Mouse (Mus musculus) testis, adult 2 months (tissue): ENCODE results near the gene Nsd2. TPM values are rescaled to one million over a fixed set of nuclear protein-coding genes. Genes with fewer than 3 reads are reported as not detected.

Experiments used
- H3K27ac ChIP-seq: fragments of 200-500 bp; 2 replicates; pipeline ENCODE4 v1.5.1; 2012; ENCODE audit warnings: low read depth, low read length; ENCODE audit not compliant: control insufficient read depth, insufficient read depth
- H3K27me3 ChIP-seq: fragments of 200-500 bp; 2 replicates; pipeline ENCODE4 v1.6.1; 2012; ENCODE audit warnings: mild to moderate bottlenecking, low read length, moderate library complexity; ENCODE audit not compliant: control insufficient read depth, insufficient read depth
- H3K36me3 ChIP-seq: fragments of 200-500 bp; 2 replicates; pipeline ENCODE4 v1.6.1; 2012; ENCODE audit warnings: mild to moderate bottlenecking, low read length; ENCODE audit not compliant: control insufficient read depth, insufficient read depth
- H3K4me1 ChIP-seq: fragments of 200-500 bp; 2 replicates; pipeline ENCODE4 v1.6.1; 2012; ENCODE audit warnings: low read length; ENCODE audit not compliant: control insufficient read depth, insufficient read depth
- H3K4me3 ChIP-seq: fragments of 200-500 bp; 2 replicates; pipeline ENCODE4 v1.5.1; 2012; ENCODE audit warnings: low read depth, mild to moderate bottlenecking, low read length, moderate library complexity, mixed read lengths; ENCODE audit not compliant: control insufficient read depth
- CTCF ChIP-seq: fragments of 200-500 bp; IDR thresholded peaks from 2 replicates; pipeline ENCODE4 v1.5.1; 2012; ENCODE audit warnings: low read depth, mild to moderate bottlenecking, inconsistent platforms, low read length, moderate library complexity; ENCODE audit not compliant: control insufficient read depth, insufficient read depth, insufficient replicate concordance
- POLR2A ChIP-seq: fragments of 200-500 bp; IDR thresholded peaks from 2 replicates; pipeline ENCODE4 v1.6.1; 2012; ENCODE audit warnings: low read depth, mild to moderate bottlenecking, inconsistent platforms, low read length, moderate library complexity; ENCODE audit not compliant: control insufficient read depth
- polyA plus RNA-seq: library from polyadenylated mRNA; depleted of rRNA; stranded (reverse); fragments of >200 nt; gene quantifications from 2 replicates; pipeline ENCODE4 v1.2.3, GENCODE M21; 2012

Gene Nsd2
- polyA plus RNA-seq, 1 experiment: 54.5 TPM

- Histone ChIP-seq H3K4me1 (peaks cover 13% of the 10 kb centered on the region), H3K36me3 (no peaks in the 10 kb centered on the region), H3K4me3 (no peak overlapping the region), H3K27me3 (no peaks in the 10 kb centered on the region), H3K27ac (no peak overlapping the region)
- no peak for TF ChIP-seq POLR2A
- no peak for TF ChIP-seq CTCF
These were observed 1.9 kb downstream of the Nsd2 start for GRCm38 (mm10) chr5:33822456-33822855.

DNA sequence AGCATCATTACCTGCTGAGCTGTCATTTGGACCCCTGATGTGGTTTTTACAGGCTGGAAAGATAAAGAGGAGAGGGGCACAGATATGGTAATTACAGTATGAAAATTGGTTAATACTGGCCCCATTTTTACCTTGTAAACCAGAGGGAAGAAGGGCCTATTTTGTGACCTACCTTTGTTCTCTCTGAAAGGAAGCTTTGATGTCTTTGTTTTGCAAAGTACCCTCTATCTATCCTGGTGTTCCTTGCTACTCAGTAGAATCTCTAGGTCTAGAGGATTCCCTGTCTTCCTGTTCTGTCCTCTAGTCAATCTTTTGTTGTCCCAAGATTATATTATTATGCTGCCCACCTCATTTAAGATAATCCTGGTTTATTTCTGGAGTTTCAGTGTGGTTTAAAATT lies 5.5 kb downstream of the Nsd2 start:
- Histone ChIP-seq H3K4me3 (no peak overlapping the region), H3K36me3 (no peaks in the 10 kb centered on the region), H3K27me3 (no peaks in the 10 kb centered on the region), H3K27ac (no peak overlapping the region), H3K4me1 (no peaks in the 10 kb centered on the region; the same call in 1 of the 2 replicates)
- TF ChIP-seq CTCF (no peak), POLR2A (no peak)

GRCm38 (mm10) chr5:33828107-33828506 lies 7.6 kb downstream of the Nsd2 start:
- no peak overlapping the region for H3K4me3 ChIP-seq
- TF ChIP-seq POLR2A (no peak), CTCF (no peak)
- no peaks in the 10 kb centered on the region for H3K4me1 ChIP-seq
- no peaks in the 10 kb centered on the region for H3K27me3 ChIP-seq
- H3K27ac ChIP-seq: no peak overlapping the region
- H3K36me3 ChIP-seq: no peaks in the 10 kb centered on the region

DNA sequence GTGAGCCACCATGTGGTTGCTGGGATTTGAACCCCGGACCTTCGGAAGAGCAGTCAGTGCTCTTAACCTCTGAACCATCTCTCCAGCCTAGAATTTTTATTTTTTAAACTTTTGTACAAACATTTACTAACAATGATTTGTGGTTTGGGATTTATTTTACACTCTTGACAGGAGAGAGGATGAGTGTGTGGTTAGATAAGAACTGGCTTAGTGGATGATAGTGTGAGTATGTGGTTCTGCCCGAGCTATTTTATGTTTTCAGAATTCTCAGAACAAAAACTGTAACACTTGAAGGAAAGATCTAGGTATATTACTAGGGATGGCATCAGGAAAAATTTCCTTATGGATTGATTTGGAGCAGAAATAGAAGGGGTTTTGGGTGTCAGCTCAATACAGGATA lies 9.4 kb downstream of the Nsd2 start:
- Histone ChIP-seq H3K36me3 (no peaks in the 10 kb centered on the region), H3K27ac (no peak overlapping the region), H3K4me1 (no peaks in the 10 kb centered on the region), H3K27me3 (no peaks in the 10 kb centered on the region), H3K4me3 (no peak overlapping the region)
- no peak for TF ChIP-seq POLR2A

- no peak overlapping the region for H3K4me3 ChIP-seq
- H3K27ac ChIP-seq: no peak overlapping the region
- no peaks in the 10 kb centered on the region for H3K4me1 ChIP-seq
- TF ChIP-seq POLR2A (no peak), CTCF (no peak)
- no peaks in the 10 kb centered on the region for H3K27me3 ChIP-seq
- H3K36me3 ChIP-seq: no peaks in the 10 kb centered on the region
These were observed 10.3 kb downstream of the Nsd2 start for GRCm38 (mm10) chr5:33830832-33831231.

DNA sequence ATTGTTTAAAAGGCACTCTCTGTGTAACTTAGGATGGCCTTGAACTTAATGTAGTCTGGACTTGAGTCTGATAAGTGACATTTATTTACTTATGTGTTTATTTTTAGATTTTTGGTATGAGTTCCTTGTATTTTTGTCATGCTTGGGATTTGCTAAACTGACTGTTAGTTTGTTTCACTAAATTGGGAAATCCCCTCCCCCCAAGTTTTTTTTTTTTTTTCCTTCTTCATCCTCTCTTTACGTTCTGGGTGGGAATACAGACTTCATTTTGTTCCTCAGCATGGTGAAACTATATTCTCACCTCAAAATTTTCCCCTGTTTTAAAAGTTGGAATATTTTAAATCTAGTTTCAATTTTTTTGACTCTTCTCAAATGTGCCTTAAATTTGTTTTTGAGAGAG lies 20.8 kb downstream of the Nsd2 start:
- H3K4me3 ChIP-seq: no peak overlapping the region
- H3K36me3 ChIP-seq: peaks cover 3% of the 10 kb centered on the region
- H3K27me3 ChIP-seq: no peaks in the 10 kb centered on the region
- no peaks in the 10 kb centered on the region for H3K4me1 ChIP-seq
- TF ChIP-seq POLR2A (no peak), CTCF (no peak)
- no peak overlapping the region for H3K27ac ChIP-seq

DNA sequence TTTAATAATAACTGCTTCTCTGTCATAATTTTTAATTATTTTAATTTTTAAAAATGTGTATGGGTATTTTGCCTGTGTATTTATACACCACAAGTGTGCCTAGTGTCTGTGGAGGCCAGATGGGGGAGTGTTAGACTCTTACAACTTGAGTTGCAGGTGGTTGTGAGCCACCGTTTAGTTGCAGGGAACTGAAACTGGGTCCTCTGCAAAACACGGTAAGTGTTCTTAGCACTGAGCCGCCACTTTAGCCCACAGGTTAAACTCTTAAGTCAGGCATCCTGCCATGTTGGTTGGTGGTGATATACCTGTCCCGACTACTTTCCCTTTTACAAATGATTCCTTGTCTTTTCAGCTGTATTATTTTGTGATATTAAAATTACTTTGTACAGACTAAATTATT lies 22.0 kb downstream of the Nsd2 start:
- H3K4me1 ChIP-seq: no peaks in the 10 kb centered on the region
- no peaks in the 10 kb centered on the region for H3K27me3 ChIP-seq
- no peak overlapping the region for H3K4me3 ChIP-seq
- H3K36me3 ChIP-seq: peaks cover 5% of the 10 kb centered on the region
- H3K27ac ChIP-seq: no peak overlapping the region
- TF ChIP-seq POLR2A: no peak
- no peak for TF ChIP-seq CTCF

DNA sequence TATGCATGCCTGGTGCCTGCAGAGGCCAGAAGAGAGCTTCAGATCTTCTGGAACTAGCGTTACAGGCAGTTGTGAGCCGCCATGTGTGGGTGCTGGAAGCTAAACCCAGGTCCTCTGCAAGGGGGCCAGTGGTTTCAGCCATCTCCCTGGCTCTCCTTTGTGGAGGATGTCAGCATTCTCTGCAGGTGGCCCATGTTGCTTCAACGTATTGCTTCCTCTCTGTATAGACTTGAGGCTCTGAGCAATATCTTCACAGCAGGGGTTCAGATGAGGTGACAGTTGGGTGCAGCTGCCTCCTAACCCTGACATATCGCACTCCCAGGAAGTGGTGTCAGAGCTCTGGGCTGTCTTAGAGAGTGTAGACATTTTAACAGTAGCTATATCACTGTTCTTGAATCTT lies 30.9 kb downstream of the Nsd2 start:
- no peaks in the 10 kb centered on the region for H3K4me1 ChIP-seq
- peak overlapping the region; percentile 3; the same call in 1 of the 2 replicates for H3K27ac ChIP-seq
- TF ChIP-seq CTCF (no peak), POLR2A (no peak)
- no peaks in the 10 kb centered on the region for H3K27me3 ChIP-seq
- no peak overlapping the region for H3K4me3 ChIP-seq
- peaks cover 8% of the 10 kb centered on the region for H3K36me3 ChIP-seq
